Mouse (Mus musculus): Measurements from ENCODE around the gene Rdh11. TPM values are rescaled to one million over a fixed set of nuclear protein-coding genes. Genes with fewer than 3 reads are reported as not detected.
"Not testable (repeated sequence)": the region's sequence is repeated elsewhere in the genome, so short reads cannot be mapped to it uniquely, and the experiment has no call there.

Gene Rdh11
- total RNA-seq (2022): 1 to 10 TPM; 1.6 to 2.6 (median 2.2) TPM

- DNase-seq (ENCODE audit: low spot score): no peak
Measured at GRCm38 (mm10) chr12:79192193-79192592, at the start of gene Rdh11. Gene Rdh11, minus strand, starts transcription at chr12:79192293.

DNA sequence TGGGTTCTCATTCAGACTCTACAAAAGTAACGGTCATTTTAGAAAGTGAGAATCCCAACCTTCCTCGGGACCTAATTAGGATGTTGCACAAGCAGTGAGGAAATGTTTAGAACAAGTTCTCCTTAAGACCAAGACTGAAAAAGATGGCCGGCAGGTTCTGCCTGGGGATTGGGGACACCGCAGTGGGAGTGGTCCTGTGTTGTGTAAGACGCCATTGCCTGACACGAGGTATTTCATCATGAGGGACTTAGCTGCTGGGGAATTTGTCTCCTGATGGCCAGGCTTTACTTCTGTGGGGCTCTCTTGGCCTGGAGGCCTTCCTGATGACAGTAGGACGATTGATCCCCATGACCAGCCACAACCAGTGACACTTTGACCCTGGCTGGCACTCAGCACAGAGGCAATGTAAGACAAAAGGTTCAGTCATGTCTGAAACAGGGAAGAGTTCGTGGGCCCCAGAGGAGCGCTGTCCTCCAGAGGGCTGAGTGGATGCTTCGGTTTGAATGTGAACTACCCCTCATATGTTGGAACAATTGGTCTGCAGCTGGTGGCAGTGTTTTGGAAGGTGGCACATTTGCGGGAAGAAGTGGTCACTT, 43.5 kb upstream of the Rdh11 start:
- no peak for DNase-seq (ENCODE audit: low spot score)

DNA sequence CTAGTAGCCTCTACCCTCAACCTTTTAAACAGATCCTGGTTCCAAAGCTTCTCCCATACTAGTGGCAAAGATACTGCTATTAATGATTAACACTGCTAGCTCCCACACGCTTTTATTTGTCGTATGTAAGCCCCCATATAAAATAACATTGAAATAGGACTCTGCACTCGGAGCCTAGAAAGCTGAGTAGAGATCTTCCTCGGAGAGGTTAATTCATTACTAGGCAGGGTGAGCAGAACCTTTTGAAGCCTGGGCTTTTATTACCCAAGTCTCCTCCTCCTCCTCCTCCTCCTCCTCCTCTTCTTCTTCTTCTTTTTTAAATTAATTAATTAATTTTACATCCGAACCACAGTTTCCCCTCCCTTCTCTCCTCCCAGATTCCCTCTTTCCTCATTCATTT, 25.4 kb upstream of the Rdh11 start:
- DNase-seq (ENCODE audit: low spot score): no peak

DNA sequence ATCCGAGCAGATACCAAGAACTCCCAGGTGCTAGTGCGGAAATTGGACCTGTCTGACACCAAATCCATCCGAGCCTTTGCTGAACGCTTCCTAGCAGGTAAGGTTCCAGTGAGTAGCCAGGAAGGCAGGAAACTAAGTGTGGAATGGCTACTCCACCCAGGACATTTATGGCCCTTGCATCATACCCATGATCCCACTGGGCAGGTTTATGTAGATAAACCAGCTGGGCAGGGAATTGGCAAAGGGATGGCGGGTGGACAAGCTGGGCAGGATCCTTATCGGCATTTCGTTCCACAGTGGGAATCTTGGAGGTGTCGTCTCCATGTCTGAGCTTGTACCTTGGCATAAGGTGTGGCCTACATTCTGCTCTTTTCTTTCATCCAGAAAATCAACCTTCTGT, 19.4 kb upstream of the Rdh11 start:
- DNase-seq (ENCODE audit: low spot score): no peak

DNA sequence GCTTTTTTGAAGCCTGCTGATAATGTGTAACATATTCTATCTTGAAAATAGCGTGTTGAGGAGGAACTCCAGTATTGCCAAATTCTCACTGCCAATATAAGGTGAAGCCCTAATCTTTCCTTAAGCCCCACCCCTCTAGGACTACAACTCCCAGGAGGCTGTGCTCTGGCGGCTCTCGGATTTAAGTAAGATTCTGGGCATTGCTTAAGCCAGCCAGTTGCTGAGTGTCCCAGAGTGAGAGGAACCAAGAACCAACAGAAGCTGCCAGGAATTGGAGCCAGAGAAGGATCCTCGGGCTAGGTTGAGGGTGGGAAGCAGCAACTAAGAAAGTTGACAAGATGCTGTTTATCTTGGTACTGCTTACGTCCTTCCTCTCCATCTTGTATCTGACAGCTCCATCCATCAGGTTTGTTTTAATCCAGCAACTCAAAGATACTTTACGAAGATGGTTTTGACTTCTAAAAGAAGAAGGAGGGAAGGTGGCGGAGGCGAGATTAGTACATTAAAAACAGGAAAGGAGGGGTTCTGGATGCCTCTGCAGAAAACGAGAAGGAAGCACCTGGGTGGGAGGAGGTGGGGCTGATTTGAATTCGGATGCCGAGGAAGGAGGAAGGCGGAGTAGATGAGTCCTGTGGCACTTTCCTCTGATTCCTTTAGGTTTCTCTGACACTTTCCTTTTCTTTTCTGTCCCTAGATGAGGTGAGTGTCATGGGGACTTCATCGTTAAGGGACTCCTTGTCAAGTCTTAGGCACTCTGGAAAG, 16.8 kb upstream of the Rdh11 start, which contains the start of gene Rdh12:
Rdh12 (plus strand) TSS at position 212 of the 762 bp plus-strand sequence.
- peak; percentile 24 for DNase-seq (ENCODE audit: low spot score)

GRCm38 (mm10) chr12:79201882-79202281, 9.8 kb upstream of the Rdh11 start:
- no peak for DNase-seq (ENCODE audit: low spot score)

DNA sequence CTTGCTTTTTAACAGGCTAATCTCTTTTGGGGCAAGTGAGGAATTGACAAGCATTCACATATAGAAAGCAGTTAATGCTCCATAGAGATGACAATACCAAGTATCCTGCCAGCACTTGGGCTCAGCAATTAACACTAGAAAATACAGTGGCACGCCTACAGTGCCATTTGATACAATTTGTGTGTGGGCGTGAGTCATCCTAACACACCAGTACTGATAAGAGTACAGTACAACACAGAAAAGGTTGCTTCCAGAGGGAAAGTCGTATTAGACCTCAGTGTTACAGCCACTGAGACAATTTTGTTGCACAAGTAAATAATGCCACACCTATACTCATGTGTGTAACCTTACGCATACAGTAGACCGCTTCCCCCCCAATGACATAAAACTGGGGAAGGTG, 5.0 kb upstream of the Rdh11 start:
- no peak for DNase-seq (ENCODE audit: low spot score)

GRCm38 (mm10) chr12:79193441-79193840, 1.3 kb upstream of the Rdh11 start:
- DNase-seq (ENCODE audit: low spot score): peak; percentile 60

DNA sequence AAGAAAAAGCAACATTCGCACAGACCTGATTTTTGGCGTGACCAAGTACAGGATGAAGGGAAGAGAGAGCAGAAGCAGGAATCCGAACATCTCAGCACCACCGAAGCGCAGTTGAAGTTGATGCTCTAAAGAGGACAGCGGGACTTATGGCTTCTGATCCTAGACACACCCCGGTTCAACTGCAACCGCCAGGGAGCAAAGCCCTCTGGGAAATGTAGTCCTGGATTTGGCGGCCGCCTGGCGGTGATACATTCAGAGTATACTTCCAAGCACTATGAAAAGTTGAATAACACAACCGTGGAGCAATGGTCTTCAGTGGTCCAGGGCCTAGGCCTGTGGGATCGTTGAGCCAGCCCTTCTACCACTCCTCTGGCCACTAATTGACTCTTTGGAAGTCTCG, 392 bp downstream of the Rdh11 start:
- DNase-seq (ENCODE audit: low spot score): peak; percentile 65

GRCm38 (mm10) chr12:79190931-79191673, 991 bp downstream of the Rdh11 start:
- no peak for DNase-seq (ENCODE audit: low spot score)

DNA sequence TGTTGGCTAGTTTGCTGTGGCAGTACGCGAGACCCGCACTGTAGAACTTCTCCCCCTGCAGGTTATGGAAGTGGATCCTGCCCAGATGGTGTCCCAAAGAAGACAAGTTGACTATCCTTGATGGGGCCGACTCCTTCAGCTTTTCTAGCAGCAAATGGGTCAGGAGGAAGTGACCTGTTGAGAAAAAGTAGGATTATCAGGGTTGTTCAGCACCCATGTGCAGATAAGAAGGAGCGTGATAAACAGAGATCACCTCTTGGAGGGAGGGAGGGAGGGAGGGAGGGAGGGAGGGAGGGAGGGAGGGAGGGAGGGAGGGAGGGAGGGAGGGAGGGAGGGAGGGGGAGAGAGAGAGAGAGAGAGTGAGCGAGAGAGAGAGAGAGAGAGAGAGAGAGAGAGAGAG, 6.9 kb downstream of the Rdh11 start:
- DNase-seq (ENCODE audit: low spot score): not testable (repeated sequence)

DNA sequence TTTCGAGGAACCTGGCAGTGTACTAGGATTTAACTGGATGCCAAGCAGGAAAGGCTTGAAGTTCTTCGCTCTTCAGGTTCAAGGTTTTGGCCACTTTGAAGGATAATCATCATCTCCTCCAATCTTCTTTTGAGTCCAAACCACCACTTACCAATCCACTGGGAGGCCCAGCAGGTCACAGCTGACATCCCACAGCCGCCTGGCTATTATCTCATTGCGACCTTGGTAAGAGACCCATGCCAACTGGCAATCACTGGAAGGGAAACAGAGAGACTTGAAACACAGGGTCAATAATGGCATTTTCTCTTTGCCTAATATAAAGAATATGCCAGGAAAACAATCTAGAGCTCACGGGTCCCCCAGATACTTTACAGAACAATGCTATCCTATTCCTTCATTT, 16.1 kb downstream of the Rdh11 start:
- DNase-seq (ENCODE audit: low spot score): no peak

DNA sequence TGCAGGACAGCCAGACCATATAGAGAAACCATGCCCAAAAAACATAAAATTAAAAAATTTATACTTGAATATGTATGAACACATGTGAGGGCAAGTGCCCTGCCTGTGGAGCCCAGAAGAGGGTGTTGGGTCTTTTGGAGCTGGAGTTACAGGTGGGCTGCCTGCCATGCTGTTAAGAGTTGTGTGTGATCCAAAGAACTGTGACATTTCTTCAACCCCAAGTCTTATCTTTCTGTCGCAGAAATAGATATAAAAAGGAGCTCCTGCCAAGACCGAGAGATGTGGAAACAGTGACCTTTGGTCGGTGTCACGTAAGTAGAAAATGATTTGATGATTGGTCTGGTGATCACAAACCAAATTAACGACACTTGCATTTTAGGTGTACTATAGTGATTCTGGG, 18.4 kb downstream of the Rdh11 start:
- DNase-seq (ENCODE audit: low spot score): no peak

DNA sequence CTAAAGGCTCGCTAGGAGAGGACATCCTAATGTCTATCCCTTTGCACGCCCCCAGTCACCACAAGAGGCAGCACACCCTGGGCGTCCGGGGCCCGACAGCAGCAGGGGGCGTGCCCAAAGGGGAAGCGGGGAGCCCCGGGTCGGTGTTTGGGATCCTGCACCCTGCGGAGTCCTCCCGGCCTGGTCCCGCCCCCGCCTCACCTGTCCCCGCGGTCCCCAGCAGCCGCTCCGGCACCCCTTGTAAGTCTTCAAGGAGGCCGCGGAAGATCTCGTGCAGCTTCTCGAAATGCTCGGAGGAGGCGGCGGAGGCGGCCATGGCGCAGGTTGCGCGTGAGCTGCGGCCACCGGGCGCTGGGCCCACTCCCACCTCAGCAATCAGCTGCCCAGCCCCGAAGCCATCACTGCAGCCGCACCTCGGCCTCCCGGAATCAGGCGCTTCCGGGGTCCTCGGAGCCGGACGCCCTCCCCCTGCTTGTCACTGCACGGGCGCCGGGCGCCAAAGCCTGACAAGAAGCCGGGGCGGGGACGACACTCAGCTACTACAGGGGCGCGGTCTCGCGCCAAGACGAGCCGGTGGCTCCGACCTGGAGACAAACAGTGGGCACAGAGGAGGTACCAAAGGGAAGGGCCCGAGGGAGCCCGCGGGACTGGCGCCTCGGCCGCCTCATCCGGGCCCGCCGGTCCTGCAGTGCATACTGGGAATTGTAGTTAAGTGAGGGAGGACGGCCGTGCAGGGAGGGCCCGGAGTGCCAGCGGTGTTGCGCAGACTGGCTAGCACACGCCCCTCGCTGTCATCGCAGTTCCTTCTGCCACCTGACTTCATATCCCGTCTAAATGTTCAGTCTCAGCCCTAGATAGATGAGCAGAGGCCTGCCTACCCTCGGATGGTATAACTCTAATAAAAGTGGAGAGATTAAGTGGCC, 19.8 kb downstream of the Rdh11 start, which contains the start of gene Vti1b:
Vti1b (minus strand) TSS at position 649 of the 923 bp plus-strand sequence.
- DNase-seq (ENCODE audit: low spot score): peak; percentile 94

GRCm38 (mm10) chr12:79171269-79171995, 20.7 kb downstream of the Rdh11 start:
- no peak for DNase-seq (ENCODE audit: low spot score)

- DNase-seq (ENCODE audit: low spot score): no peak
Measured at GRCm38 (mm10) chr12:79170421-79170820, 21.7 kb downstream of the Rdh11 start.

DNA sequence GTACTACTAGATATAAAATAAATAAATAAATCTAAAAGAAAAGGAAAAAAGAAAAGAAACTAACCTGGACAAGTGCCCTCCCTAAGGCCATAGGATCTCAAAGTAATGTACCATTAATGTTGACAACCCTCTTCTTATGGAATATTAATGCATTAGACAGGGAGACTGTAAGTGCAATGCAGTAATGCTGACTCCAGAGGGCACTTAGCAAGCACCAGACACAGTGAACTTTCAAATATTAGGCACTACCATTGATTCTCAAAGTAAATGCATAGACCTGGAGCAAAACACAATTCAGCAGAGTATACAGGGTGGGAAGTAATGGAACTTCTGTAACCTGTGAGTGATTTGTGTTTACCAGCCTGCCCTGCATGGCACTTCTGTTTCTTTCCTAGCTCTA, 22.9 kb downstream of the Rdh11 start:
- no peak for DNase-seq (ENCODE audit: low spot score)

GRCm38 (mm10) chr12:79162876-79163275, 29.2 kb downstream of the Rdh11 start:
- DNase-seq (ENCODE audit: low spot score): no peak

DNA sequence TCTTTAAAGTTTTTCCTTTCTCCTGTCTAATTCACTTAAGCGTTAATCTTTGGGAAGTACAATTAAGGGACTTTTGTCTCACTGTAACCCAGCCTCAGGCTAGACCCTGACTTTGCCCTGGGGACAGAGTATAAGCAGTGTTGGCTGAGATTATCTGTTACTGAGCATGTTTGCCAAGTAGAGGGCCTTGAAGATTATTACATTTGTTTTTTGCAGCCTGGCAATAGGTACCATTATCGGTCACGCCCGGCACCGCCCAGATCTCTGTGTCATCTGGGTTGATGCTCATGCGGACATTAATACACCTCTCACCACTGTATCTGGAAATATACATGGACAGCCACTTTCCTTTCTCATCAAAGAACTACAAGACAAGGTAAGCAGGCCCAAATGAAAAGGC, 42.4 kb downstream of the Rdh11 start:
- DNase-seq (ENCODE audit: low spot score): no peak

DNA sequence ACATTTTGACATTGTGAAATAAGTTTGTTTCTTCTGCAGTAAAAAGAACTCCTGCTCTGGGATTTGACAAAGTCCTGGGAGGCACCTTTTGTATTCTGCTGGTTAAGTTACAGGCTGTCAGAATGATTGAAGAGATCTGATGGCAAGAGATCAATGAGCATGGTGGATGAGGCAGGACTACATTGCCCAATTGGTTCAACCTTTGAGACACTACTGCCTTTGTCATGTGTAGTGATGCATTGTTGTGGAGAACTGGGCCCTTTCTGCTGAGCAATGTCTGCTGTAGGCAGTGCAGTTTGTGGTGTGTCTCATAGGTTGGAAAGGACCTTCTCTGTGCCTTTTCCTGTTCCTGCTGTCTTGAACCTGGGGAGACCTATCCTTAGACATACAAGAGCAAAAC, 50.7 kb downstream of the Rdh11 start:
- DNase-seq (ENCODE audit: low spot score): no peak

- DNase-seq (ENCODE audit: low spot score): no peak
Measured at GRCm38 (mm10) chr12:79140811-79141210, 51.3 kb downstream of the Rdh11 start.
